Mouse (Mus musculus): ENCODE data around the gene Ralgps1. TPM values are rescaled to one million over a fixed set of nuclear protein-coding genes. Genes with fewer than 3 reads are reported as not detected.
A peak's percentile ranks its signal among the peaks of the same experiment; 100 is the strongest.

Ralgps1 gene
- polyA plus RNA-seq, 1 experiment: 48.7 TPM

- Histone ChIP-seq H3K4me1 (ENCODE audit: control insufficient read depth, insufficient read depth, low read length) (peaks cover 17% of the 10 kb centered on the region), H3K27ac (ENCODE audit: insufficient read depth, low read length) (no peak overlapping the region), H3K4me3 (replicated peaks; ENCODE audit: insufficient read depth, low read depth, low read length) (no peak overlapping the region), H3K27me3 (ENCODE audit: control insufficient read depth, insufficient read depth, low read length) (no peaks in the 10 kb centered on the region)
- TF ChIP-seq POLR2A (IDR thresholded peaks at IDR 0.05; ENCODE audit: borderline replicate concordance, insufficient read depth, low read length): no peak
- TF ChIP-seq CTCF (IDR thresholded peaks at IDR 0.05; ENCODE audit: borderline replicate concordance, insufficient read depth, low read depth, low read length): no peak
- no peak for DNase-seq
- 55% methylated on average over 7 of the region's 7 CpGs for WGBS
Measured at GRCm38 (mm10) chr2:33134766-33135490, 236.4 kb downstream of the Ralgps1 start.

DNA sequence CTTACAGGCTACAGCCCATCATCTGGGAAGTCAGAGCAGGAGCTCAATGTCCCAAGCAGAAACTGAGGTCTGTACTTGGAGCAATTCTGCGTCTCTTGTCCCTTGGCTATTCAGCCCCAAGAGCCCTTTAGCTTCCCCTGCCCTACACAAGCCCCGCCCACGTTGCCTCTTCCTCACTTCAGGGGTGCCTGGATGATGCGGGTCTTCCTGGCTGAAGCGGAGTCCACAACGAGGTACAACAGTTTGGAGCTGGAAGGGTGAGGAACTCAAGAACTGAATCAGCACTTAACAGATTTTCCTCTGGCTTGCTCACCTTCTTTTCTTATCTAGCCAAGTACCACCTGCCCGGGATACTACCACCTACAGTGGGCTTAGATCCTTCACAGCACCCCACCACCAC, 239.0 kb downstream of the Ralgps1 start:
- Histone ChIP-seq H3K4me3 (replicated peaks; ENCODE audit: insufficient read depth, low read depth, low read length) (no peak overlapping the region), H3K4me1 (ENCODE audit: control insufficient read depth, insufficient read depth, low read length) (peaks cover 9% of the 10 kb centered on the region), H3K27ac (ENCODE audit: insufficient read depth, low read length) (no peak overlapping the region), H3K27me3 (ENCODE audit: control insufficient read depth, insufficient read depth, low read length) (no peaks in the 10 kb centered on the region)
- WGBS: 16% methylated on average over 7 of the region's 7 CpGs
- TF ChIP-seq CTCF (IDR thresholded peaks at IDR 0.05; ENCODE audit: borderline replicate concordance, insufficient read depth, low read depth, low read length) (no peak), POLR2A (IDR thresholded peaks at IDR 0.05; ENCODE audit: borderline replicate concordance, insufficient read depth, low read length) (no peak)
- DNase-seq: no peak

DNA sequence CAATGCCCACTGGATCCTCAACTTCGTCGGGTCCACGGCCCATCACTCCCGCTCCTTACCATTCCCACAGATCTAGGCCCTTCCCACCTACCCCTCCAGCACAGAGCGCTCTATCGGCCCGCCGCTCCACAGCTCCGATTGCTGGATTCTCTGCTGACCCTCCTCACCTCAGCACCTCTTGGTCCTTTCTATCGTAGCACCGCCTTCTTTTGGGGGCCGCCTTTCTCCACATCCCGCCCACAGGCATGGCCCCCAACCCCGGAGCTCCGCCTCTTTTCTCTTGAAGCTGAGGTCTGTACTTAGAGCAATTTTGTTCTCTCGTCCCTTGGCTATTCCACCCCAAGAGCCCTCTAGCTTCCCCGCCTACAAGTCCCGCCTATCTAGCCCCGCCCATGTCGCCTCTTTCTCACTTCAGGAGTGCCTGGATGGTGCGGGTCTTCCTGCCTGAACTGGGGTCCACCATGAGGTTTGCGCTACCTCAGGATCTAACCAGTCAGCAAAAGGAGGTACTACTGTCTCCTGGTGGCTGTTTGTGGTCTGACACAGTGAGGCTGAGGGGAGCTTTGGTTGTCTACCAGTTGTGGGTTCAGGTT, 239.7 kb downstream of the Ralgps1 start, which contains the start of gene Garnl3:
Garnl3 (minus strand) TSS at position 155 of the 593 bp plus-strand sequence.
- WGBS: 1% methylated on average over 22 of the region's 22 CpGs
- no peak for TF ChIP-seq POLR2A (IDR thresholded peaks at IDR 0.05; ENCODE audit: borderline replicate concordance, insufficient read depth, low read length)
- TF ChIP-seq CTCF (IDR thresholded peaks at IDR 0.05; ENCODE audit: borderline replicate concordance, insufficient read depth, low read depth, low read length): peak; percentile 79
- H3K27ac ChIP-seq (ENCODE audit: insufficient read depth, low read length): no peak within 1 kb of the TSS
- peaks cover 5% of the 10 kb centered on the region for H3K4me1 ChIP-seq (ENCODE audit: control insufficient read depth, insufficient read depth, low read length)
- DNase-seq: peak; percentile 65 to 69
- H3K4me3 ChIP-seq (replicated peaks; ENCODE audit: insufficient read depth, low read depth, low read length): peak within 1 kb of the TSS; percentile 72
- no peaks in the 10 kb centered on the region for H3K27me3 ChIP-seq (ENCODE audit: control insufficient read depth, insufficient read depth, low read length)

DNA sequence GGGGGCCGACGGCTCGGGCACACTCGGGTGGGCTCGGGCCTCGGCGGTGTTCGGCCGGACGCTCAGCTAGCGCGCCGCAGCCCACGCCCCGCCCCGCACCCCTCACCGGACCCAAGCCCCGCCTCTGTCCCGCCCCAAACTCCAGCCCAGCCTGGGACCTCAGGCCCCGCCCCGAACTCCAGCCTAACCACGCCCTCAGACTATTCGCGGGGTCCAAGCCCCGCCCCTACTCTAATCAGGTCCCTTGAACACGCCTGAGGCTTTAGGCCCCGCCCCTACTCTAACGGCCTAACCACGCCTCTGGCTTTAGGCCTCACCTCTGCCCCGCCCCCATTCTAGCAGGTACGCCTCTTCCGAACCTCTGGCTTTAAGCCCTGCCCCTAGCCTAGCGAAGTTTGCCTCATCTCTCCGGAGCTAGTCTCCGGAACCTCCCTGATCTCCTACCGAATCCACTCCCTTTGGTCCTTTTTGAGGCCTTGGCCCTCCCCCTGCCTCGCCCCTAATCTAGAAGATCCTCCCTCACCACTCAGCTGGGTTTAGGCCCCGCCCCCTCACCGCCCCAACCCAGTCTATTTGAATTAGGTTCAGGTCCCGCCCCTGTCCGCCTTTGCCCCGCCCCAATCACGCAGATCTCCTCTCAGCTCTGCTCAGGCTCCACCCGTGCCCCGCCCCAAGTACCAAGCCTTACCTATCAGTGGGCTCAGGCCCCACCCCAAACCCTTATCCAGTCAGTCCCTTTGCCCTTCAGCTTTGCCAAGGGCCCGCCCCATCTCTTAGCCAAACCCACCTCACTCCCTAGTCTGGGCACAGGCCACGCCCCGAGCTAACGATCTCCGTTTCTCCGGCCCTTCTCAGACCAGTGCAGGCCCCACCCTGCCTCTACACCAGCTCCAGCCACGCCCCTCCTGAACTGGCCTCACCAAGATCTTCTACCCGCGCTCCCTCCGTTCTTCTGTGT, 240.5 kb downstream of the Ralgps1 start:
- Histone ChIP-seq H3K4me1 (ENCODE audit: control insufficient read depth, insufficient read depth, low read length) (peaks cover 3% of the 10 kb centered on the region), H3K4me3 (replicated peaks; ENCODE audit: insufficient read depth, low read depth, low read length) (peak overlapping the region; percentile 72), H3K27me3 (ENCODE audit: control insufficient read depth, insufficient read depth, low read length) (no peaks in the 10 kb centered on the region), H3K27ac (ENCODE audit: insufficient read depth, low read length) (no peak overlapping the region)
- WGBS: 2% methylated on average over 55 of the region's 55 CpGs
- peak; percentile 93 to 97 for DNase-seq
- TF ChIP-seq CTCF (IDR thresholded peaks at IDR 0.05; ENCODE audit: borderline replicate concordance, insufficient read depth, low read depth, low read length) (no peak), POLR2A (IDR thresholded peaks at IDR 0.05; ENCODE audit: borderline replicate concordance, insufficient read depth, low read length) (no peak)

DNA sequence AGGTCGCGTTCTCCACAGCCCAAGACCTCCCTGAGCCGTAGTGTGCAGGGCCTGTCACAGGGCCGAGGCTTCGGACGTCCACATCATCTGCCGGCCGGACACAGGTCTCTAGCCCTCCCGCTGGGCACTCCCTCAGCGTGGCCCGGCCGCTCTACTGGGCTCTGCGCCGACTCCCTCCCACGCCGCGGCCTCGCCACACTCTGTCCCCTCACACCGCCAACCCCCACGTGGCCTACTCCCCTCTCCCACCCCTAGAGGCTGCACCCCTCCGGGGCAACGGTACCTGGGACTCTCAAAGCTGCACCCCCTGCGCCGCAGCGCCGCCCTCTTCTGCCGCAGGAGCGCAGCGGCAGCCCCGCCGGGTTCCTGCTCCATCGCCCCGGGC, 241.2 kb downstream of the Ralgps1 start:
- DNase-seq: peak in 1 of 2 experiments; percentile 76
- no peak overlapping the region for H3K27ac ChIP-seq (ENCODE audit: insufficient read depth, low read length)
- under 1% methylated on average over 33 of the region's 33 CpGs for WGBS

GRCm38 (mm10) chr2:33129696-33130095, 241.6 kb downstream of the Ralgps1 start:
- H3K4me1 ChIP-seq (ENCODE audit: control insufficient read depth, insufficient read depth, low read length): peaks cover 3% of the 10 kb centered on the region
- TF ChIP-seq POLR2A (IDR thresholded peaks at IDR 0.05; ENCODE audit: borderline replicate concordance, insufficient read depth, low read length) (no peak), CTCF (IDR thresholded peaks at IDR 0.05; ENCODE audit: borderline replicate concordance, insufficient read depth, low read depth, low read length) (no peak)
- WGBS: 1% methylated on average over 10 of the region's 10 CpGs
- no peak overlapping the region for H3K27ac ChIP-seq (ENCODE audit: insufficient read depth, low read length)
- DNase-seq: peak; percentile 61 to 62
- no peaks in the 10 kb centered on the region for H3K27me3 ChIP-seq (ENCODE audit: control insufficient read depth, insufficient read depth, low read length)
- H3K4me3 ChIP-seq (replicated peaks; ENCODE audit: insufficient read depth, low read depth, low read length): peak overlapping the region; percentile 72

More for the DNA sequence above, 241.2 kb downstream of the Ralgps1 start:
- Histone ChIP-seq H3K4me3 (replicated peaks; ENCODE audit: insufficient read depth, low read depth, low read length) (peak overlapping the region; percentile 72), H3K4me1 (ENCODE audit: control insufficient read depth, insufficient read depth, low read length) (peaks cover 3% of the 10 kb centered on the region), H3K27me3 (ENCODE audit: control insufficient read depth, insufficient read depth, low read length) (no peaks in the 10 kb centered on the region)
- TF ChIP-seq CTCF (IDR thresholded peaks at IDR 0.05; ENCODE audit: borderline replicate concordance, insufficient read depth, low read depth, low read length) (no peak), POLR2A (IDR thresholded peaks at IDR 0.05; ENCODE audit: borderline replicate concordance, insufficient read depth, low read length) (no peak)

DNA sequence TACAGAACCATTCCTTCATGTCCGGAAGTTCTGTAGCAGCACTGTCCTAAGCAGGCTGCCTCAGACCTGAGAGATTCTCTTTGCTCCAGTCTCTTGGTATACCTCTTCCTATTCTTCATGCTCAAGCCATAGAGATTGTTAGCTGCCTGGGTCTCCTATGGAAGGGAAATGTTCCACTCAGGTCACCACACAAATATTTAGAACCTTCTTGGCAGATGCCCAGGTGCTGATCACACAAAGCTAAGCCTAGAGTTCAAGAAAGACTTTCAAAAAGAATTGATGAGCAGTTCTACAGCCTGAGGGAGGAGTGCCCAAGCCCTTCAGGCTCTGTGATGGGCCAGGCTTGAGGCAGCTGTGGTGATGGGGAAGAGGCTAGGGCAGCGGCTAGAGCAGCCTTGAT, 242.3 kb downstream of the Ralgps1 start:
- no peak overlapping the region for H3K27ac ChIP-seq (ENCODE audit: insufficient read depth, low read length)
- peak overlapping the region; percentile 72 for H3K4me3 ChIP-seq (replicated peaks; ENCODE audit: insufficient read depth, low read depth, low read length)
- DNase-seq: no peak
- peaks cover 3% of the 10 kb centered on the region for H3K4me1 ChIP-seq (ENCODE audit: control insufficient read depth, insufficient read depth, low read length)
- WGBS: 66% methylated on average over 2 of the region's 2 CpGs
- no peak for TF ChIP-seq POLR2A (IDR thresholded peaks at IDR 0.05; ENCODE audit: borderline replicate concordance, insufficient read depth, low read length)
- TF ChIP-seq CTCF (IDR thresholded peaks at IDR 0.05; ENCODE audit: borderline replicate concordance, insufficient read depth, low read depth, low read length): no peak
- no peaks in the 10 kb centered on the region for H3K27me3 ChIP-seq (ENCODE audit: control insufficient read depth, insufficient read depth, low read length)

Data from cerebellum, adult 2 months (tissue).